Mouse (Mus musculus) kidney, adult 2 months (tissue): ENCODE data around the gene Anxa5.

Source experiments
- CTCF ChIP-seq: fragments of 200-500 bp; conservative IDR thresholded peaks from 2 replicates; pipeline ENCODE4 v1.5.1; 2011; ENCODE audit warnings: low read depth, mild to moderate bottlenecking, control low read depth, low read length, moderate library complexity, mixed read lengths; ENCODE audit not compliant: insufficient read depth, insufficient read length
- POLR2A ChIP-seq: fragments of 200-500 bp; IDR thresholded peaks from one replicate; pipeline ENCODE4 v1.6.1; 2011; ENCODE audit warnings: low read depth, low read length, control low read depth

DNA sequence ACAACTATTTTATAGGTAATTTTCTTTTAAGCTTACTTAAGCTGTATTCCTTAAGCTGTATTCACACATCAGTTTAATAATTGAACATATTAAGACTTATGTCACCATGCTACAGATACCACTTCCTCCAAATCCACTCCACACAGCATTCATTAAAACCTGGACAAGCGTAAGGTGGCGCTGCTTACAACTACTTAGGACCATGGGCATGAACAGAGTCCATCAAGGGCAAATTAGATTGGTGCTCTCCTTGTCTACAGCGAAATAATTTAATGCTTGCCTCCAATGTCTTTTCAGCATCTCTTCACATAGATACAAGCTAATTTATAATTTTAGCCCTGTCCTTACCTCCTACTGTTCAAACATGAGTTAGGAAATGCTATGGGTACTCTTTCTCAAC, 29.7 kb downstream of the Anxa5 start:
- TF ChIP-seq CTCF (no peak), POLR2A (no peak)
